Mouse (Mus musculus): ENCODE measurements around the gene 1110008P14Rik.

DNA sequence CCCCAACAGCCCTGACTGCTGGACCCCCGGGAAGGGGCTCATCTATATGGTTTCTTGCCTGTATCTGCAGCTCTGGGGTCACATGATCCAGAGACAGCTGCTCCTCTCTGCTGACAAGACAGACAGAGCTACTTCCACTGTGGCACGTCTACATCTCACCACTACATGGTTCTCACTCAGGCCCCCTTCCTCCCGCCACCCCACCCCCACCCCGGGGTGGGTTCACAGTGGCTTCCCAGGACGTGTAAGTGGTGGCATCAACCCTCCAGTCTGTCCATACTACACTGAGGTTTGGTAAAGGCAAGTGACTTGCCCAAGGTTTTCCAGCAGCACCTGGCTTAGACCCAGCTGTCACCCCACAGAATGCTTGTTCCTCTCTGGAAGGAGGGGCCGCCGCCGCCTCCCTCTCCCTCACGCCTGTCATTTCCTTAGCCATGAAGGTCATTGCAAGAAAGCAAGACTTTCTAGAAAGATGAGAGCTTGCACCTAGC is 30.2 kb downstream of the 1110008P14Rik start:
- TF ChIP-seq POLR2A (IDR thresholded peaks at IDR 0.05; ENCODE audit: insufficient read depth, low read length) (no peak), CTCF (IDR thresholded peaks at IDR 0.05; ENCODE audit: low read depth, low read length) (no peak), EP300 (IDR thresholded peaks at IDR 0.05; ENCODE audit: insufficient read depth, low read depth, low read length) (no peak)

Measured in ES-Bruce4 (cell line).